Mouse (Mus musculus) layer of hippocampus, postnatal 36 days (tissue): ENCODE data around the gene Pank2. TPM values are rescaled to one million over a fixed set of nuclear protein-coding genes. Genes with fewer than 3 reads are reported as not detected.

Experiments used
- DNase-seq, 2 experiments: peaks; one replicate each; pipeline ENCODE4 v3.0.0; 2022
- microRNA-seq, 2 experiments: library from miRNA; unstranded; fragments of <30 nt; microRNA quantifications; one replicate each; pipeline ENCODE4 v1.2.0; 2021
- total RNA-seq, 2 experiments: library from RNA; stranded (reverse); gene quantifications; 2 replicates each; pipeline ENCODE4 v1.2.3; 2021

The Pank2 gene
- total RNA-seq, 2 experiments from 2014 or later: 54.5 to 59.4 TPM

DNA sequence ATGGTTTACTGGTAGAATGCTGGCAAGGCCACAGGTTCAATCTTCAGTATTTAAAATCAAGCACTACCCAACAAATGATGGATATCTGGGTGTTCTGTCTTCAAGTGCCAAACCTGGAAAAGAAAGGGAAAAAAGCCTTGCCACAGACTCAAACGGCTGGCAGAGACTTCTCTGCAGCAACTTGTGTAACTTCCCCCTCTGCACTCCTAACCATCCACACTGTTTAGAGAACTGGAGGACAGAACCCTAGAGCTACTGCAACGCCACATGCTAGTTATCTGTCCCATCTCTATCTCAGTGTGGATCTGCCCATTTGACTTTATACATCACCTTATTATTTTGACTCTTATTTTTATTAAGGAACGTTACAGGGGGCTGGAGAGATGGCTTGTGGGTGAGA lies 63.7 kb downstream of the Pank2 start:
- DNase-seq: no peak

DNA sequence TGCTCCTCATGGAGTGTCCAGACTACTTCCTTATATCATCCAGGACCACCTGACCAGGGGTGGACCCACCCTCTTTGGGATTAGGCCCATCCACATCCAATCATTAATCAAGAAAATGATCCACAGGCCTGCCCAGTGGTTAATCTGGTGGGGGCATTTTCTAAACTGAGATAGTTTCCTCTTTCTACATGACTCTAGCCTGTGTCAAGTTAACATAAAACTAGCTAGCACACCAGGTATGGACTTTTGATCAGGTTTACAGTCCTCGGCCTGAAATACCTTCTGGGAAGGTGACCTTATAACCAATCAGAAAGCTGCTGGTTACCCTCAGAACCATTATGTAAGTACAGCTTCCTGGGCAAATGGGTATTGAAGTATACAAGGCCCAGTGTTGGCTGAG lies 66.7 kb downstream of the Pank2 start:
- no peak for DNase-seq

DNA sequence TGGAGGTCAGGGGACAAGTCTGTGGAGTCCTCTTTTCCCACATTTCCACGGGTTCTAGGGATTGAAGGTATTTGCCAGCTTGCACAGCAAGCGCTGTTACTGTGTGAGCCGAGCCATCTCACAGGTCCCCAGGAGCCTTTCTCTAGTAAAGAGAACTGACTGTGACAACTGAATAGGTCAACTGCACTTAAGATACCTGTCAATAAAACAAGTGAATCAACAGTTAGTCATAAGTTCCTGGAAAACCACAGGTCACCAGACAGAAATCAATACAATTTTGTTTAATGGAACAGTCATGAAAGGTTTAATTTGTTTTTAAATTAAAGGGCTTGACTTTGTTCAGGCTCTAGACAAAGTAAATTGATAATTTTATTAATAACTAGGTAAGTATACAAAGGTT lies 68.3 kb downstream of the Pank2 start:
- no peak for DNase-seq

DNA sequence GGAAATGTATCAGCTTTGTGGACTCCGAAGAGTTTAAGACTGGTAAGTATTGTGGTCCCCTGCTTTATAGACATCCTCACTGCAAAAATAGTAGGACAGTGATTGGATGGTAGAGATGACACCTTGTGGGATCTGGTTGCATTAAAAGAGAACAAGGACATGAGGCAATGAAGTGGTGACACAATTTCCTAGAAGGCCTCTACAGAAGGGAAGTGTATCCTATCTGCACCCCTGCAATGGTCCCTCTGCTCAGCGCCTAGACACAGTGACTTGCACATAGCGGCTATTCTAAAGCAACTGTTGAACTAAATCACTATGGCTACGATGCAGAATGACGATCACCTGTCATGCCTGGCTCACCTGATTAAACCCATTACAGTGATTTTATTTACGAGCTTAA lies 75.3 kb downstream of the Pank2 start:
- DNase-seq: no peak

DNA sequence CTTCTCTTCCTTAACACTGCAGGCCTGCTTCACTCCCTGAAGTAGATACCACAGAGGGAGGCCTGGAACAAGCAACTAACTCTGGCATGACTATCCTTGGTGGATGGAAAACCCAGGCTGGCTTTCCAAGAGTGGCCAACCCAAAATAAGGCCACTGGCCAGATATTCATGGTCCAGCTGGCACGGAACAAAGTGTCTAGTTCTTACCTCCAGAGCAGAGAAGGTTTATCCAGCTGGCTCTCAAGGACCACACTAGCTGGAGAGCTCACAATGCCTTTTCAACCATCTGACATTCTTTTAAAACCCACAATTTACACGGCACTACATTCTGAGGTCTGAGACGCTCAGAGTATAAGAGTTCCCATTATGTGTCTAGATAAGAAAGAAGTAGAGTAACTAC lies 82.2 kb downstream of the Pank2 start:
- DNase-seq: peak; percentile 37 to 45

DNA sequence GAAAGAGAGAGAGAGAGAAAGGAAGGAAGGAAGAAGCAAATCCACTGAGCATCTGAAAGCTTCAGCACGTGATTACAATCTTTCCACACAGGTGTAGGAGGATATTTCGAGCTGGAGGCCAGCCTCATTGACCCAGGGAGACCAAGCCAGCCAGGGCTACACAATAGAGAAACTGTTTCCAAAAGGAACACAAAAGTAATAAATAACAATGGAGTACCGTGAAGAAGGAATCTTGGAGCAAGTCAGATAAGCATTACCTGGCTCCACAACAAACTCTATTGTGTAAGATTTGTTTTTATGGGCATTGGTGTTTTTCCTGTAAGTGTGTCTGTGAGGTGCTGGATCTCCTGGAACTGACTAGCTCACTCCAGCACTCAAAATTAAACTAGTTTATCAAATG lies 83.3 kb downstream of the Pank2 start:
- no peak for DNase-seq

Small RNA genes lying within 50 kb of the gene (microRNA-seq; reads per million reads assigned to microRNA genes)
- 13.5 to 13.7 reads per million in 2 experiments for gene Mir103-2

Other genes with a start within 250 kb of the Pank2 start
- gene Gfra4, start 219.4 kb upstream of the Pank2 start, total RNA-seq: 10 to 100 TPM; 60.3 to 67.9 TPM
- under 1 TPM in 1 of 2 experiments, not detected in 1; 0.40 TPM for gene Adam33, start 198.7 kb upstream of the Pank2 start, total RNA-seq
- under 1 TPM; 0.27 to 0.33 TPM for gene Siglec1, start 175.7 kb upstream of the Pank2 start, total RNA-seq
- gene Hspa12b, start 135.2 kb upstream of the Pank2 start, total RNA-seq: 1 to 10 TPM; 7.5 to 9.1 TPM
- not detected for gene Gm11037, start 129.0 kb upstream of the Pank2 start, total RNA-seq
- 10 to 100 TPM; 51.3 to 51.8 TPM for gene 1700037H04Rik, start 102.4 kb upstream of the Pank2 start, total RNA-seq
- gene Cenpb, start 82.4 kb upstream of the Pank2 start, total RNA-seq: 10 to 100 TPM; 73.9 to 76.5 TPM
- 10 to 100 TPM; 16.0 to 20.1 TPM for gene Cdc25b, start 75.5 kb upstream of the Pank2 start, total RNA-seq
- gene Spef1, start 75.2 kb upstream of the Pank2 start, total RNA-seq: 10 to 100 TPM; 10.9 to 14.4 TPM
- 10 to 100 TPM; 22.2 to 25.7 TPM for gene Ap5s1, start 55.4 kb upstream of the Pank2 start, total RNA-seq
- 1 to 10 TPM; 6.5 to 6.8 TPM for gene Mavs, start 28.4 kb upstream of the Pank2 start, total RNA-seq
- gene Rnf24, start 90.4 kb downstream of the Pank2 start, total RNA-seq: 10 to 100 TPM; 28.3 to 29.5 TPM
- 10 to 100 TPM; 75.6 to 87.3 TPM for gene Smox, start 229.0 kb downstream of the Pank2 start, total RNA-seq